Mouse (Mus musculus) MEL (cell line): ENCODE data around the gene Cd300ld3. TPM values are rescaled to one million over a fixed set of nuclear protein-coding genes. Genes with fewer than 3 reads are reported as not detected.

ENCODE experiments used
- DNase-seq: peaks from one replicate; pipeline ENCODE4 v3.0.0; 2011; ENCODE audit warnings: low read depth, low spot score
- H3K27ac ChIP-seq: 2 replicates; pipeline ENCODE4 v1.5.1; 2012; ENCODE audit warnings: low read depth, mild to moderate bottlenecking, control low read depth, low read length, moderate library complexity; ENCODE audit not compliant: control insufficient read depth
- H3K27me3 ChIP-seq, 2 experiments: fragments of 150-350 bp in 1 of 2; sonication (generic) in 1 of 2; 2 replicates each; pipeline ENCODE4 v1.6.1; 2012; ENCODE audit warnings: low read length in 2 of 2, mild to moderate bottlenecking in 2 of 2, improper control_type of control experiment in 1 of 2, moderate library complexity in 1 of 2; ENCODE audit not compliant: insufficient read depth in 2 of 2, control insufficient read depth in 1 of 2
- H3K36me3 ChIP-seq, 2 experiments: 2 replicates each; pipeline ENCODE4 v1.6.1; 2012 to 2014; ENCODE audit warnings: low read length in 2 of 2, improper control_type of control experiment in 1 of 2, inconsistent platforms in 1 of 2, mild to moderate bottlenecking in 1 of 2; ENCODE audit not compliant: insufficient read depth in 2 of 2, control insufficient read depth in 1 of 2
- H3K4me1 ChIP-seq, 2 experiments: fragments of 150-350 bp in 1 of 2; sonication (generic) in 1 of 2; 2 replicates each; pipeline ENCODE4 v1.6.1; 2012; ENCODE audit warnings: low read length in 2 of 2, improper control_type of control experiment in 1 of 2, mild to moderate bottlenecking in 1 of 2; ENCODE audit not compliant: insufficient read depth in 2 of 2, control insufficient read depth in 1 of 2
- H3K4me3 ChIP-seq, 2 experiments: fragments of 150-350 bp in 1 of 2; sonication (generic) in 1 of 2; 2 replicates each; pipeline ENCODE4 v1.5.1; 2012; ENCODE audit warnings: low read depth in 2 of 2, low read length in 2 of 2, mild to moderate bottlenecking in 2 of 2, moderate library complexity in 2 of 2, control low read depth in 1 of 2, improper control_type of control experiment in 1 of 2; ENCODE audit not compliant: control insufficient read depth in 1 of 2, insufficient read depth in 1 of 2
- H3K79me2 ChIP-seq: 2 replicates; pipeline ENCODE4 v1.6.1; 2012; ENCODE audit warnings: mild to moderate bottlenecking, low read length, moderate library complexity; ENCODE audit not compliant: control insufficient read depth, poor library complexity, insufficient read depth
- H3K9ac ChIP-seq: 2 replicates; pipeline ENCODE4 v1.6.1; 2012; ENCODE audit warnings: low read depth, mild to moderate bottlenecking, control low read depth, low read length, moderate library complexity; ENCODE audit not compliant: control insufficient read depth, poor library complexity, severe bottlenecking
- H3K9me3 ChIP-seq: fragments of 150-350 bp; sonication (generic); replicated peaks from 2 replicates; pipeline ENCODE4 v1.6.1; 2012; ENCODE audit warnings: mild to moderate bottlenecking, low read length, improper control_type of control experiment, moderate library complexity; ENCODE audit not compliant: insufficient read depth
- BHLHE40 ChIP-seq: IDR thresholded peaks from 2 replicates; pipeline ENCODE4 v1.6.1; 2012; ENCODE audit warnings: low read depth, mild to moderate bottlenecking, inconsistent platforms, low read length, improper control_type of control experiment, borderline replicate concordance
- CHD1 ChIP-seq: IDR thresholded peaks from 2 replicates; pipeline ENCODE4 v1.6.1; 2012; ENCODE audit warnings: low read depth, mild to moderate bottlenecking, inconsistent platforms, low read length, improper control_type of control experiment
- CHD2 ChIP-seq: IDR thresholded peaks from 2 replicates; pipeline ENCODE4 v1.6.1; 2011; ENCODE audit warnings: low read length, improper control_type of control experiment
- CTCF ChIP-seq, 3 experiments: IDR thresholded peaks in 2 of 3; conservative IDR thresholded peaks in 1 of 3; 2 replicates each; pipeline ENCODE4 v1.5.1; 2011 to 2012; ENCODE audit warnings: low read length in 3 of 3, low read depth in 2 of 3, mild to moderate bottlenecking in 2 of 3, improper control_type of control experiment in 1 of 3, inconsistent platforms in 1 of 3, mixed read lengths in 1 of 3, moderate library complexity in 1 of 3; ENCODE audit not compliant: control insufficient read depth in 1 of 3, insufficient read depth in 1 of 3, poor library complexity in 1 of 3, severe bottlenecking in 1 of 3
- ELF1 ChIP-seq: IDR thresholded peaks from 2 replicates; pipeline ENCODE4 v1.6.1; 2014; ENCODE audit warnings: low read depth, mild to moderate bottlenecking, inconsistent platforms, low read length, improper control_type of control experiment, moderate library complexity
- ETS1 ChIP-seq: IDR thresholded peaks from 2 replicates; pipeline ENCODE4 v1.6.1; 2012; ENCODE audit warnings: low read depth, mild to moderate bottlenecking, inconsistent platforms, low read length, improper control_type of control experiment, moderate library complexity
- GABPA ChIP-seq: IDR thresholded peaks from 2 replicates; pipeline ENCODE4 v1.6.1; 2012; ENCODE audit warnings: low read depth, mild to moderate bottlenecking, inconsistent platforms, low read length, improper control_type of control experiment, moderate library complexity
- HCFC1 ChIP-seq: IDR thresholded peaks from 2 replicates; pipeline ENCODE4 v1.6.1; 2012; ENCODE audit warnings: low read depth, mild to moderate bottlenecking, inconsistent platforms, low read length, improper control_type of control experiment, moderate library complexity
- KAT2A ChIP-seq: conservative IDR thresholded peaks from 2 replicates; pipeline ENCODE4 v1.6.1; 2012; ENCODE audit warnings: low read depth, low read length, improper control_type of control experiment, inconsistent platforms
- MAFK ChIP-seq: IDR thresholded peaks from 2 replicates; pipeline ENCODE4 v1.6.1; 2011; ENCODE audit warnings: low read depth, mild to moderate bottlenecking, low read length, improper control_type of control experiment, borderline replicate concordance
- MAX ChIP-seq: IDR thresholded peaks from 2 replicates; pipeline ENCODE4 v1.6.1; 2011; ENCODE audit warnings: low read length, improper control_type of control experiment
- MEF2A ChIP-seq: IDR thresholded peaks from 2 replicates; pipeline ENCODE4 v1.6.1; 2014; ENCODE audit warnings: low read depth, mild to moderate bottlenecking, inconsistent platforms, low read length, improper control_type of control experiment; ENCODE audit not compliant: poor library complexity, insufficient replicate concordance, severe bottlenecking; ENCODE audit errors: extremely low read depth
- MXI1 ChIP-seq: IDR thresholded peaks from 2 replicates; pipeline ENCODE4 v1.6.1; 2011; ENCODE audit warnings: mild to moderate bottlenecking, low read depth, low read length, improper control_type of control experiment
- MYB ChIP-seq: IDR thresholded peaks from 2 replicates; pipeline ENCODE4 v1.6.1; 2011; ENCODE audit warnings: mild to moderate bottlenecking, low read depth, low read length, improper control_type of control experiment
- MYC ChIP-seq: IDR thresholded peaks from 2 replicates; pipeline ENCODE4 v1.6.1; 2011; ENCODE audit warnings: low read depth, mild to moderate bottlenecking, low read length, improper control_type of control experiment, moderate library complexity
- POLR2A ChIP-seq, 2 experiments: IDR thresholded peaks; 2 replicates each; pipeline ENCODE4 v1.6.1; 2011 to 2012; ENCODE audit warnings: low read length in 2 of 2, mild to moderate bottlenecking in 2 of 2, control low read depth in 1 of 2, improper control_type of control experiment in 1 of 2, low read depth in 1 of 2, moderate library complexity in 1 of 2; ENCODE audit not compliant: control insufficient read depth in 1 of 2, insufficient read depth in 1 of 2, poor library complexity in 1 of 2
- POLR2AphosphoS2 ChIP-seq: IDR thresholded peaks from 2 replicates; pipeline ENCODE4 v1.6.1; 2011; ENCODE audit warnings: low read length, improper control_type of control experiment
- POLR2AphosphoS5 ChIP-seq: IDR thresholded peaks from 2 replicates; pipeline ENCODE4 v1.6.1; 2012; ENCODE audit warnings: low read depth, borderline replicate concordance, mild to moderate bottlenecking, inconsistent platforms, low read length, moderate library complexity, mixed read lengths
- RAD21 ChIP-seq: IDR thresholded peaks from 2 replicates; pipeline ENCODE4 v1.6.1; 2011; ENCODE audit warnings: mild to moderate bottlenecking, low read depth, low read length, improper control_type of control experiment
- RCOR1 ChIP-seq: IDR thresholded peaks from 2 replicates; pipeline ENCODE4 v1.6.1; 2012; ENCODE audit warnings: low read depth, mild to moderate bottlenecking, inconsistent platforms, low read length, improper control_type of control experiment
- SMC3 ChIP-seq: IDR thresholded peaks from 2 replicates; pipeline ENCODE4 v1.6.1; 2011; ENCODE audit warnings: low read depth, low read length, improper control_type of control experiment
- TBP ChIP-seq: IDR thresholded peaks from 2 replicates; pipeline ENCODE4 v1.8.0; 2011; ENCODE audit warnings: low read depth, low read length, improper control_type of control experiment
- TCF12 ChIP-seq: IDR thresholded peaks from 2 replicates; pipeline ENCODE4 v1.6.1; 2014; ENCODE audit warnings: low read depth, mild to moderate bottlenecking, inconsistent platforms, low read length, improper control_type of control experiment, moderate library complexity
- UBTF ChIP-seq: IDR thresholded peaks from 2 replicates; pipeline ENCODE4 v1.6.1; 2012; ENCODE audit warnings: low read depth, mild to moderate bottlenecking, inconsistent platforms, low read length, improper control_type of control experiment, moderate library complexity, borderline replicate concordance; ENCODE audit not compliant: insufficient read depth
- USF1 ChIP-seq: IDR thresholded peaks from 2 replicates; pipeline ENCODE4 v1.6.1; 2014; ENCODE audit warnings: low read depth, mild to moderate bottlenecking, inconsistent platforms, low read length, improper control_type of control experiment, moderate library complexity
- USF2 ChIP-seq, 2 experiments: IDR thresholded peaks; 2 replicates each; pipeline ENCODE4 v1.6.1; 2011 to 2012; ENCODE audit warnings: improper control_type of control experiment in 2 of 2, low read length in 2 of 2, borderline replicate concordance in 1 of 2, inconsistent platforms in 1 of 2, low read depth in 1 of 2, mild to moderate bottlenecking in 1 of 2; ENCODE audit not compliant: insufficient read depth in 1 of 2
- ZC3H11A ChIP-seq: IDR thresholded peaks from 2 replicates; pipeline ENCODE4 v1.6.1; 2012; ENCODE audit warnings: low read depth, mild to moderate bottlenecking, inconsistent platforms, low read length, improper control_type of control experiment
- ZKSCAN1 ChIP-seq: IDR thresholded peaks from 2 replicates; pipeline ENCODE4 v1.6.1; 2012; ENCODE audit warnings: low read depth, mild to moderate bottlenecking, inconsistent platforms, low read length, improper control_type of control experiment, moderate library complexity
- ZMIZ1 ChIP-seq: IDR thresholded peaks from 2 replicates; pipeline ENCODE4 v1.6.1; 2012; ENCODE audit warnings: low read depth, mild to moderate bottlenecking, inconsistent platforms, low read length, improper control_type of control experiment, moderate library complexity
- ZNF384 ChIP-seq: IDR thresholded peaks from 2 replicates; pipeline ENCODE4 v1.6.1; 2012; ENCODE audit warnings: low read depth, mild to moderate bottlenecking, inconsistent platforms, low read length, improper control_type of control experiment
- polyA plus RNA-seq, 2 experiments: library from polyadenylated mRNA; stranded (reverse) in 1 of 2; unstranded in 1 of 2; fragments of >175 nt in 1 of 2; fragments of >200 nt in 1 of 2; gene quantifications; 2 replicates each; pipeline versions ENCODE4 v1.2.1 to v1.2.4; 2012; ENCODE audit warnings: low replicate concordance in 2 of 2, low read depth in 1 of 2; ENCODE audit not compliant: insufficient read length in 2 of 2, insufficient read depth in 1 of 2, missing spikeins in 1 of 2
- total RNA-seq: library from RNA; depleted of rRNA; stranded (reverse); fragments of 300-350 nt; gene quantifications from 2 replicates; pipeline ENCODE4 v1.2.3, GENCODE M21; 2012

Gene Cd300ld3
- total and polyA plus RNA-seq, 3 experiments: not detected

DNA sequence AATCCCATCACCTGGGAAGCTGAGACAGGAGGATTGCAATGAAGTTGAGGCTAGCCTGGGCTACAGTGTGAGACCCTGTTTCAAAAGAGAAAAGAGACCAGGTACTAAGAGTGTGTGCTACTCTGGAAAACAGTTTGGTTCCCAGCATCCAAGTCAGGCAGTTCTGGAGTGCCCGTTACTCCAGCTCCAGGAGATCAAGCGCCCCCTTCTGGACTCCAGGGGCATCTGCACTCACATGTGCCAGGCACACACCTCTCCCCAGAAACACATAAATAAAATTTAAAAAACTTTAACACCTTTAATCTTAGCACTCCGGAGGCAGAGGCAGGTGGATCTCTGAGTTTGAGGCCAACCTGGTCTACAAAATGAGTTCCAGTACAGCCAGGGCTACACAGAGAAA is 33.2 kb upstream of the Cd300ld3 start:
- peak; percentile 7 to 55 (median 37); a peak in 4 of 6 replicates for TF ChIP-seq CTCF (IDR thresholded peaks at IDR 0.05 in 2 of 3, conservative IDR thresholded peaks at IDR 0.05 in 1 of 3; ENCODE audit: control insufficient read depth in 1 of 3, insufficient read depth in 1 of 3, low read depth in 2 of 3, low read length in 3 of 3, poor library complexity in 1 of 3, severe bottlenecking in 1 of 3)
- no peak for TF ChIP-seq MEF2A

GRCm38 (mm10) chr11:115080886-115081285 is 32.7 kb upstream of the Cd300ld3 start:
- H3K27me3 ChIP-seq: peaks cover 0 to 3% of the 10 kb centered on the region in 2 experiments; a peak in 1 of 4 replicates
- H3K4me1 ChIP-seq: peaks cover 6 to 14% of the 10 kb centered on the region in 2 experiments; a peak in 3 of 4 replicates
- H3K4me3 ChIP-seq: no peak overlapping the region
- no peaks in the 10 kb centered on the region for H3K9me3 ChIP-seq
- H3K9ac ChIP-seq: no peak overlapping the region
- H3K79me2 ChIP-seq: no peaks in the 10 kb centered on the region
- no peak overlapping the region for H3K27ac ChIP-seq
- peaks cover 0 to 3% of the 10 kb centered on the region in 2 experiments; a peak in 1 of 4 replicates for H3K36me3 ChIP-seq
- DNase-seq: peak; percentile 87
- peak; percentile 77 to 93 (median 91) for TF ChIP-seq CTCF (IDR thresholded peaks at IDR 0.05 in 2 of 3, conservative IDR thresholded peaks at IDR 0.05 in 1 of 3; ENCODE audit: control insufficient read depth in 1 of 3, insufficient read depth in 1 of 3, low read depth in 2 of 3, low read length in 3 of 3, poor library complexity in 1 of 3, severe bottlenecking in 1 of 3)
- TF ChIP-seq POLR2A (IDR thresholded peaks at IDR 0.05; ENCODE audit: control insufficient read depth in 1 of 2, insufficient read depth in 1 of 2, low read depth in 1 of 2, low read length in 2 of 2, poor library complexity in 1 of 2): no peak
- TF ChIP-seq TBP: 0 out of 2 replicates have a peak, but pooled peaks have one; percentile 11
- no peak for TF ChIP-seq GABPA
- no peak for TF ChIP-seq MYC
- TF ChIP-seq ETS1: no peak
- TF ChIP-seq HCFC1: 0 out of 2 replicates have a peak, but pooled peaks have one; percentile 24
- no peak for TF ChIP-seq POLR2AphosphoS5
- peak; percentile 65 for TF ChIP-seq ZC3H11A
- TF ChIP-seq RCOR1: no peak
- TF ChIP-seq ELF1: no peak
- no peak for TF ChIP-seq USF1
- no peak for TF ChIP-seq CHD2
- TF ChIP-seq CHD1: no peak
- no peak for TF ChIP-seq MYB
- 0 out of 2 replicates have a peak, but pooled peaks have one; percentile 13 for TF ChIP-seq MAX
- no peak for TF ChIP-seq ZNF384
- no peak for TF ChIP-seq BHLHE40
- no peak for TF ChIP-seq KAT2A
- TF ChIP-seq ZMIZ1: no peak
- peak; percentile 77 for TF ChIP-seq RAD21
- no peak for TF ChIP-seq MEF2A
- TF ChIP-seq MXI1: no peak
- TF ChIP-seq USF2 (IDR thresholded peaks at IDR 0.05; ENCODE audit: borderline replicate concordance in 1 of 2, insufficient read depth in 1 of 2, low read depth in 1 of 2, low read length in 2 of 2): no peak
- TF ChIP-seq MAFK: no peak
- TF ChIP-seq ZKSCAN1: no peak
- no peak for TF ChIP-seq TCF12
- peak; percentile 90 for TF ChIP-seq SMC3
- TF ChIP-seq UBTF: no peak
- TF ChIP-seq POLR2AphosphoS2: no peak

More for the DNA sequence above, 33.2 kb upstream of the Cd300ld3 start:
- H3K9me3 ChIP-seq: no peaks in the 10 kb centered on the region
- H3K4me1 ChIP-seq: peaks cover 6 to 9% of the 10 kb centered on the region in 2 experiments; a peak in 3 of 4 replicates
- peaks cover 0 to 3% of the 10 kb centered on the region in 2 experiments; a peak in 1 of 4 replicates for H3K27me3 ChIP-seq
- no peak overlapping the region for H3K4me3 ChIP-seq
- DNase-seq: peak; percentile 17
- no peak overlapping the region for H3K27ac ChIP-seq
- H3K9ac ChIP-seq: no peak overlapping the region
- 0 out of 4 replicates have a peak, but pooled peaks cover 0 to 1% of the 10 kb centered on the region in 2 experiments for H3K36me3 ChIP-seq
- H3K79me2 ChIP-seq: no peaks in the 10 kb centered on the region
